Mouse (Mus musculus) urinary bladder, postnatal 36 days (tissue): ENCODE measurements at regions not wholly inside any gene's neighbourhood (a gene's known extent, or its start where the extent isn't known, plus 50 kb on each side); places are given as distances from the start of the nearest gene placed in this dataset.

Experiments
- DNase-seq, 2 experiments: peaks; one replicate each; pipeline ENCODE4 v3.0.0; 2022; ENCODE audit warnings: low spot score in 2 of 2, mixed read lengths in 1 of 2

DNA sequence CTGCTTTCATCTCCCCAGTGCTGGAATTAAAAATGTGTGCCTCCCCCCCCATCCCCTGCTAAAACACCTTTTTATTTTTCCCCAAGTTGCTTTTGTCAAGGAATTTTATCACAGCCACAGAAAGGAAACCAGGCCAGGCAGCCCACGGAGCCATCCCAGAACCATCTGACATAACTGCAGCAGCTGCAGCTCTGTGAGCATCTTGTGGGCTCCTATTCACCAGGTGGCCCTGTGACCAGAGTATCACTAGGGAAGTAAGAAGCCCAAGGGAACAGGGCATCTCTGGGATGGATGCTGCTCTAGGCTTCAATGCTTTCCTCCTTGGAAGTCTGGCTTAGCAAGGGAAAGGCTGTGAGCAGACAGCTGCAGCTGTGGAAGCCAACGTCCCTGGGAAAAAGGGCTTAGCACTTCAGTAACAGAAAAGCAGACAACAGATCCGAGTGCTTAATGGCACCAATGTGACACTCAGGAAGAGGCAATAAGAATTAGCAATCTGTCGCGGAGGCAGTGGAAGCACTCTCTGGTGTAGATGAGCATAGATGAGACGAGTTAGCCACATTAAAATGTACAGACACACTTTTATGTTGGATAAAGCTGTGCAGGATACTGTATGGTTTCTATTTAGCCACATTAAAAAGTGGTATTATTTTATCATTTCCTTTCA is 1183.0 kb downstream of the 4930447A16Rik start:
- DNase-seq: no peak

DNA sequence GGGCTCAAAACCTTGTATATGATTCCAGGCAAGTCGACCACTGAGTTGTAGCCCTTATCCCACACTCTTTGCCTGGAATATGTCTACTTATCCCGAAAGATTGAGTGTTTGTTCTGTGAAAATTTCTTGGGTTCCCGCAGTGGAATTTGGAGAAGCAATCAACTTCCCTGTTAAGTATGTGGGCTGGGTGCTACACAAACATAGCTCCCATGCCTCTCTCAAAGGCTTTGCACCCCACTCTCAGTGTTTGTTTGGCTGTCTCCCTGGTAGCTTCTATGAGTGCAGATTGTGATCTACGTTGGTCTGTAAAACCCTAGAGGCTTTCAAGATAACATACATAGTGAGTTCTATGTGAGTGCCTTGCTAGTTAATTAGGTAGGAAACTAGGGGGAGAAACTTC is 1184.2 kb downstream of the 4930447A16Rik start:
- no peak for DNase-seq
